Mouse (Mus musculus) heart, adult 2 months (tissue): ENCODE measurements at regions not wholly inside any gene's neighbourhood (a gene's known extent, or its start where the extent isn't known, plus 50 kb on each side); places are given as distances from the start of the nearest gene placed in this dataset.

ENCODE experiments used
- CTCF ChIP-seq: fragments of 200-600 bp; IDR thresholded peaks from 2 replicates; pipeline ENCODE4 v1.8.1; 2022; ENCODE audit warnings: antibody characterized with exemption, mild to moderate bottlenecking, moderate library complexity
- POLR2A ChIP-seq: fragments of 200-500 bp; IDR thresholded peaks from 2 replicates; pipeline ENCODE4 v1.6.1; 2011; ENCODE audit warnings: mild to moderate bottlenecking, low read depth, low read length, control low read depth; ENCODE audit not compliant: insufficient read depth

GRCm38 (mm10) chr2:39399523-39399922 is 173.3 kb upstream of the Ppp6c start:
- TF ChIP-seq POLR2A: no peak
- no peak for TF ChIP-seq CTCF
